Mouse (Mus musculus) embryo, embryonic 10.5 days (tissue): ENCODE results near the gene Mrps35.

Source experiments
- DNase-seq: peaks from one replicate; pipeline ENCODE4 v3.0.0-alpha.2; 2015; ENCODE audit warnings: low spot score

Mrps35 gene

GRCm38 (mm10) chr6:147042291-147043290, at the start of gene Mrps35:
Gene Mrps35, plus strand, starts transcription at chr6:147042764.
- DNase-seq, result peak; percentile 95

GRCm38 (mm10) chr6:146994236-146994635, 48.3 kb upstream of the Mrps35 start:
- peak; percentile 82 for DNase-seq

GRCm38 (mm10) chr6:146995391-146995790, 47.2 kb upstream of the Mrps35 start:
- DNase-seq, result no peak

- no peak for DNase-seq
These were observed 46.7 kb upstream of the Mrps35 start for GRCm38 (mm10) chr6:146995878-146996277.

- no peak for DNase-seq
These were observed 45.6 kb upstream of the Mrps35 start for GRCm38 (mm10) chr6:146997006-146997405.

- DNase-seq, result no peak
These were observed 43.9 kb upstream of the Mrps35 start for GRCm38 (mm10) chr6:146998710-146999109.

GRCm38 (mm10) chr6:146999302-146999701, 43.3 kb upstream of the Mrps35 start:
- DNase-seq, result no peak

- DNase-seq, result no peak
These were observed 42.8 kb upstream of the Mrps35 start for GRCm38 (mm10) chr6:146999755-147000154.

- DNase-seq, result peak; percentile 77
These were observed 34.4 kb upstream of the Mrps35 start for GRCm38 (mm10) chr6:147008148-147008547.

GRCm38 (mm10) chr6:147010358-147010757, 32.2 kb upstream of the Mrps35 start:
- no peak for DNase-seq

- DNase-seq, result no peak
These were observed 31.6 kb upstream of the Mrps35 start for GRCm38 (mm10) chr6:147010811-147011520.

- no peak for DNase-seq
These were observed 31.0 kb upstream of the Mrps35 start for GRCm38 (mm10) chr6:147011555-147011954.

GRCm38 (mm10) chr6:147011977-147012376, 30.6 kb upstream of the Mrps35 start:
- no peak for DNase-seq

- DNase-seq, result no peak
These were observed 29.0 kb upstream of the Mrps35 start for GRCm38 (mm10) chr6:147013546-147013945.

GRCm38 (mm10) chr6:147017906-147018305, 24.7 kb upstream of the Mrps35 start:
- DNase-seq, result no peak

- DNase-seq, result no peak
These were observed 24.2 kb upstream of the Mrps35 start for GRCm38 (mm10) chr6:147018364-147018763.

- DNase-seq, result no peak
These were observed 21.4 kb upstream of the Mrps35 start for GRCm38 (mm10) chr6:147021181-147021580.

GRCm38 (mm10) chr6:147022375-147023132, 20.0 kb upstream of the Mrps35 start:
- DNase-seq, result no peak

- no peak for DNase-seq
These were observed 19.5 kb upstream of the Mrps35 start for GRCm38 (mm10) chr6:147023133-147023395.

GRCm38 (mm10) chr6:147023568-147023967, 19.0 kb upstream of the Mrps35 start:
- DNase-seq, result no peak

- no peak for DNase-seq
These were observed 17.8 kb upstream of the Mrps35 start for GRCm38 (mm10) chr6:147024761-147025160.

GRCm38 (mm10) chr6:147028396-147028795, 14.2 kb upstream of the Mrps35 start:
- no peak for DNase-seq
